Mouse (Mus musculus): ENCODE results near the gene Tppp2.
A peak's percentile ranks its signal among the peaks of the same experiment; 100 is the strongest.

Tppp2 gene

GRCm38 (mm10) chr14:51960316-51960715 lies 42.1 kb downstream of the Tppp2 start:
- peak; percentile 30 for DNase-seq (ENCODE audit: low spot score)

GRCm38 (mm10) chr14:51967400-51967799 lies 49.2 kb downstream of the Tppp2 start:
- no peak for DNase-seq (ENCODE audit: low spot score)

Measured in testis, postnatal 10 days (tissue).